Mouse (Mus musculus) left cerebral cortex, postnatal 14 days (tissue): ENCODE measurements at regions not wholly inside any gene's neighbourhood (a gene's known extent, or its start where the extent isn't known, plus 50 kb on each side); places are given as distances from the start of the nearest gene placed in this dataset.
"Not testable (repeated sequence)": the region's sequence is repeated elsewhere in the genome, so short reads cannot be mapped to it uniquely, and the experiment has no call there.

ENCODE experiments used
- DNase-seq, 2 experiments: peaks; one replicate each; pipeline ENCODE4 v3.0.0; 2021 to 2022; ENCODE audit warnings: low spot score in 2 of 2, mixed read lengths in 1 of 2
- intact Hi-C: fragments of 180-260 bp; cut with DNase I; formaldehyde crosslinking; loops from one replicate; pipeline ENCODE4 v1.15.1; 2025

- DNase-seq = peak; percentile 3 to 20
- intact Hi-C loops = no loop called here
Measured at GRCm38 (mm10) chr17:82901098-82901891, 313.8 kb upstream of the Pkdcc start.

GRCm38 (mm10) chr17:82904961-82905360, 310.1 kb upstream of the Pkdcc start:
- intact Hi-C loops = no loop called here
- no peak for DNase-seq

DNA sequence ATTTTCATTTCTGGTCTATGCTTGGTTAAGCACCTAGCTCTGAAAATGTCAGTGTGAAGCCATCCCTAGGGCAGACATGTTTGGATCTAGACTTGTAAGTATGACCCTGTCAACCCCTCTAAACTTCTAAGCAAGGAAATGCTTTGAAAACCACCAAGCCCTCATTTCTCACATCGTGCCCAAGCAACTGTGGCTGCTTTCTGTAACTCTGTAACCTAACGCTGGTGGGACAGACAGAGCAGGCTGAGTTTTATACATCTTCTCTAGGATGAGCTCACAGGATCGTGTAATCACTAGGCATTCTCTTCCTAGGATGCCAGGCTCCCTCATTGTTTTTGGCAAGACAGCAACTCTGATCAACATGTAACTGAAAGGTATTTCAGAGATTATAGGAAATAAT, 309.6 kb upstream of the Pkdcc start:
- DNase-seq = no peak
- intact Hi-C loops = no loop called here

- intact Hi-C loops = no loop called here
- no peak for DNase-seq
Measured at GRCm38 (mm10) chr17:82909189-82909588, 305.9 kb upstream of the Pkdcc start.

DNA sequence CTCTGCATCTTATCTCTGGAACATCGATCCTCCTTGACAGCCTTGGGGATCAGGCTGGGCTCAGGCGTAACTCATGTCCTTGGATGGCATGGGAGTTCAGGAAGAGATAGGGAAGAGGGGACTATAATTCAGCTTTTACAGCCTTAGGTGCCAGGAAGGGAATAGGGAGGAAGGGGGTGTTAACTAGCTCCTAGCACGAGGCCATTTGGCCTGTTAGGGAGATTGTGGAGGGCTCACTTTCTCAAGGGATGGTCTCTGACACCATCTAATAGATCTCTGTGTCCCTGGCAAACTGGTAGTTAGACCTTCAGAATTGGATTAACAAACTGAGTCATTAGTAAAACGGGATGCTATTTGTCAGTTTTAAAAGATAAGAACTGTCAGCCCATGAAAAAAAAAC, 292.1 kb upstream of the Pkdcc start:
- DNase-seq, intact Hi-C loops: not testable (repeated sequence)

- DNase-seq = no peak
- intact Hi-C loops = no loop called here
Measured at GRCm38 (mm10) chr17:82925751-82926150, 289.3 kb upstream of the Pkdcc start.

GRCm38 (mm10) chr17:82927681-82928080, 287.4 kb upstream of the Pkdcc start:
- intact Hi-C loops = no loop called here

DNA sequence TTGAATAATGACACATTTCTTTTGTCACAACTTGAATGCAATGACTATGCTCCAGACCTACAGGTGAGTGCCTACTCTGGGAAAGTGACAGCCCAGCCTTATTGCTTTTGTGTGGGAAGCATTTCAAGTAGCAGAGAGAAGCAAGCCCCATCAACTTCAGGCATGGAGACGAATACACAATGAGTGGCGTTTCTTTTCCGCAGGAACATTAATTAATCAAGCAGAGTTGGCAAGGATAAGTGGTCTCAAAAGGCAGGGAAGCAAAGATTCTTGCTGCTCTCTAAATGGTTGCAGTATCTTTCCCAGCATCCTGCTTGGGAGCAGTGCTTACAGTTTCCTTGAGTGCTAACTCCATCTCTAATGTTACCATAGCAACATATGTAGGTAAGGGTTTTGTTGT, 285.6 kb upstream of the Pkdcc start:
- DNase-seq = no peak
- intact Hi-C loops = no loop called here

More at GRCm38 (mm10) chr17:82927681-82928080, 287.4 kb upstream of the Pkdcc start:
- no peak for DNase-seq

GRCm38 (mm10) chr17:82930738-82931137, 284.4 kb upstream of the Pkdcc start:
- intact Hi-C loops = no loop called here

GRCm38 (mm10) chr17:82931476-82931875, 283.6 kb upstream of the Pkdcc start:
- DNase-seq = no peak
- intact Hi-C loops = no loop called here

More at GRCm38 (mm10) chr17:82930738-82931137, 284.4 kb upstream of the Pkdcc start:
- peak; percentile 9 to 15 for DNase-seq

- DNase-seq = no peak
- intact Hi-C loops = no loop called here
Measured at GRCm38 (mm10) chr17:82936836-82937235, 278.3 kb upstream of the Pkdcc start.

DNA sequence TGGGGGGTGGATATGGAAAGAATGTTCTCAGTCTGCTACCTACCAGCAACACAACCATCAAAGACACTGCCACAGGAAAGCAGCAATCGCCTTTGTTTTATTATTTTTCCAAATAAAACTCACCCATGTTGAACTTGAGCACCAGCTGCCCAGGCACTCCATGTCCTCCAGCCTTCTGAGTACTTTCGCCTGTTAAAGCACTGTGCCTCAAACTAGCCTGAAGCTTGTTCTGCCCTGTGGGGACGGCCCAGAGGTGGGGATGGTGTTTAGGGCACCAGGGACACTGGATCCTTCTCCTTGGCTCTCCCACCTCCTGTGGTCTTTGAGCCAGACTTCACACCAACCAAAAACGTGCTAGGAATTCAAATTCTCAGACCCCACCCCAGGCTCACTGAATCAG, 269.0 kb upstream of the Pkdcc start:
- no peak for DNase-seq
- intact Hi-C loops = no loop called here

GRCm38 (mm10) chr17:82949794-82950193, 265.3 kb upstream of the Pkdcc start:
- DNase-seq = no peak
- intact Hi-C loops = no loop called here

DNA sequence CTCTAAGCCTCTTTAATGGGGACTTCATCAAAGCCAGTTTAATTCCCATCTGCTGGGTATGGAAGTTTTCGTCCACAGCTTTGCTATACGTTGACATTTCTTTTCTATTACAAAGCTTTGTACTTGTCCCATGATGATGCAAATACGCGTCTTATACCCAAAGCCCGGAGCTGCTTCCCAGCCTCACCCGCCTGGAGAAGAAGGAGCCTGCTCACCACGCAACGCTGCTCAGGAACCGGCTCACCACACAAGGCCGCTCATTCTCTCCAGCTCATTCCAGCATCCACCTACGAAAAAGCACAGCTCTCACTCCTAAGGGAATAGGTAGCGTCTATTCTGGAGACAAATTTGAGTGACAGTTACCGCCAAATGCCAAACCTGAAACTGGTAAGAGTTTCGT, 264.8 kb upstream of the Pkdcc start:
- intact Hi-C loops = no loop called here
- DNase-seq = no peak

- peak; percentile 49 to 62 for DNase-seq
- intact Hi-C loops = no loop called here
Measured at GRCm38 (mm10) chr17:82957409-82957808, 257.7 kb upstream of the Pkdcc start.

- intact Hi-C loops = no loop called here
- no peak for DNase-seq
Measured at GRCm38 (mm10) chr17:82963374-82963773, 251.7 kb upstream of the Pkdcc start.

DNA sequence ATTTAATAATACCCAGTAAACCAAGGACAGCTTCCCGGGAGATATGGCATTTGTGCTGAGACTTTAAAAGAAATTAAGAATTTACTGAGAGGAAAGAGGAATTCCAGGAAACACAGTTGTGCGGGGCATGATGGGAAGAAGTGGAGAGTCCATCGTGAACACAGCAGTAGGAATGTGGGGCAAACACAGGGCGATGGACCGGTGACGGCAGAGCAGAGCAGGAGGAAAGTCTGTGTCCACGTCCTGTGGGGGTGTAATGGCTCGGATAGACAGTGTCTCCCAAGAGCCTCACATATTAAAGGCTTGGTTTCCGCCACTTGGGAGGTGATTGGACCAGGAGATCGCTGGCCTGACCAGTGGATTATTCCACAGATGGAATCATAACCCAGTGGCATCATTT, 215.4 kb upstream of the Pkdcc start:
- DNase-seq = no peak
- intact Hi-C loops = no loop called here

DNA sequence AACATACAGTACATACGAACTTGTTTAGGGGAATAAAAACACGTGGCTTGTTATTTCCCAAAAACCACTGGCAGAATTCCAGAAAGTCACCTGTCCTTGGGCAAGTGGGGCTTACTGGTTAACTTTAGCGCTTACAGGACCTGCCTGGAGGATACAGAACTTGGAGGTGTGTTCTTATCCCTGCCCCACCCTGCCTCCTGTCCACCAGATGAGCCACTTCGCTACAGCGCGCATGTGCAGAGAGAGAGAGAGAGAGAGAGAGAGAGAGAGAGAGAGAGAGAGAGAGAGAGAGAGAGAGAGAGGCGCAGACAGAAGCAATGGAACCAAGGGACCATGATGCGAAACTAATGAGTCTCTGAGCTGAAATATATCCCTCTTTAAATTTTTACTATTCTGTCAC, 214.7 kb upstream of the Pkdcc start:
- intact Hi-C loops = no loop called here
- no peak for DNase-seq

DNA sequence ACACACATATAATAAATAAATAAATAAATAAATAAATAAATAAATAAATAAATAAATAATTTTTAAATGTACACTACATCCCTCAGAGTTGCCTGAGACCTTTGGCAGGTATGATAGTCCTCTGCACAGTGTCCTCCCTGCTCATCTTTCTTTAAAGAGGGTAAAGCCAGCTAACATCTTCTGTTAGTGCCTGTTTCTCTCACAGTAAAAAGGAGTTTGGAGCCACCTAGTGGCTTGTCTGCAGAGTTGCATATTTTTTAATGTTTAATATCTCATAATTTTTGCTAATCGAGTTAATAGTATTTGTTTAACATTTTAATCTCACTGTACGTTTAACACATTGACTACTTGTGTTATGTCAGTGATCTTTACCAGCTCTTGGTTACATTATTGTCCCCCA, 213.5 kb upstream of the Pkdcc start:
- intact Hi-C loops = no loop called here
- no peak for DNase-seq

DNA sequence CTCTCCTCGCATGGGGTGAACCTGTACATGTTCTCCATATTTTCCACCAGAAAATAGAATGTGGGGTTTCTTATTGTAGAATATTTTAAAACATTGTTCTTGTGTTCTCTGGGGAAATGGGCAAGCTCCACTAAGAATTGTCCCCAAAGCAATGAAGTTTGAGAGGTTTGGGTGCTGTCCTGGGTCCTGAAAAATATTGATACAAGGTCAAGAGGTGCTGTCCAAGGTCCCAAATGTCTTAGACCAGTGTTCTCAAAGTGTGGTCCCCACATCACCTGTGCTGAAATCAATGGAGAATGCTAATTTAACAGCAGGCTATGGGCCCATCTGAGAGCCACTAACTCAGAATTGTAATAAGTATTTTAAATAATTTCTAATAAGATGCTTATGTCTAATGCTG, 204.2 kb upstream of the Pkdcc start:
- intact Hi-C loops = no loop called here
- DNase-seq = no peak

DNA sequence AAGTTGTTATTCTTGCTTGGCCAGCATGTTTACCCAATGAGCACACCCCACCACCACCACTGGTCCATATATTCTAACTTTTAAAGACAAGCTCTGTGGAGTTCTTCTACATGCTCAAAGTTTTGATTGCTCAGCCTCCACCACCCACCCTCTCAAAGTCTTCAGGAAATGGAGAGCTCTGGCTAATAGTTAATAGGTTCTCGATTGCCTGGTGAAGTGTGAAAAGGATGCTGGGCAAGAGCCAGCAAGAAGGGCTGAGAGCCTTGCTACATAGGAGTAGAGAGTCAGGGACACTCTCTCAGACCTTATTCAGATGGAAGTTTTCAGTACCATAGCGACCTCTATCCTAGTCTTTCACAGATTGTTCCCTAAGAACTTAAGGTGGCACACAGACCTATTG, 199.4 kb upstream of the Pkdcc start:
- intact Hi-C loops = no loop called here
- DNase-seq = no peak

DNA sequence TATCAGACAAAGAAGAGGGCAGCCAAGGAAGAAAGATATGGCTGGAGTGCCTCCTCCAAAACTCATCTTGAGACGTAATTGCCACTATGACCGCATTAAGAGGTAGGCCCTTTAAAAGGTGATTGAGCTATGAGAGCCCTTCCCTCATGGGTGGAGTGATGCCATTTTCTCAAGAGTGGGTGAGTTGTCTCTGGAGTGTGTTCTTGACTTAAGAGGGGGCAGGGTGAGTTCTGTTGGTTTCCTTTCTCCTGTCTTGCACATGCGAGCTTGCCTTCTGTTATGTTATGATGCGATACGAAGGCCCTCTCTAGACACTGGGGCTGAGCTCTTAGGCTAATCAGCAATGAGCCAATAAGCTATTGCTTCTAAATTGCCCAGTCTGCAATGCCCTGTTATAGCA, 198.2 kb upstream of the Pkdcc start:
- intact Hi-C loops = no loop called here
- DNase-seq = no peak
